Mouse (Mus musculus) G1E (cell line): ENCODE data around the gene Exd2.

Experiments used
- CTCF ChIP-seq: IDR thresholded peaks from 2 replicates; pipeline ENCODE4 v1.5.1; 2012; ENCODE audit warnings: low read depth, low read length, inconsistent platforms, mixed read lengths
- GATA1 ChIP-seq: IDR thresholded peaks from 2 replicates; pipeline ENCODE4 v1.6.1; 2012; ENCODE audit warnings: borderline replicate concordance, low read length, inconsistent platforms, mixed read lengths
- GATA2 ChIP-seq: IDR thresholded peaks from 2 replicates; pipeline ENCODE4 v1.6.1; 2012; ENCODE audit warnings: low read depth, low read length, inconsistent platforms, borderline replicate concordance
- POLR2AphosphoS5 ChIP-seq: IDR thresholded peaks from 2 replicates; pipeline ENCODE4 v1.6.1; 2012; ENCODE audit warnings: low read depth, low read length, inconsistent platforms; ENCODE audit not compliant: insufficient replicate concordance
- TAL1 ChIP-seq: conservative IDR thresholded peaks from 2 replicates; pipeline ENCODE4 v1.6.1; 2012; ENCODE audit warnings: low read depth, low read length, inconsistent platforms, mixed read lengths

DNA sequence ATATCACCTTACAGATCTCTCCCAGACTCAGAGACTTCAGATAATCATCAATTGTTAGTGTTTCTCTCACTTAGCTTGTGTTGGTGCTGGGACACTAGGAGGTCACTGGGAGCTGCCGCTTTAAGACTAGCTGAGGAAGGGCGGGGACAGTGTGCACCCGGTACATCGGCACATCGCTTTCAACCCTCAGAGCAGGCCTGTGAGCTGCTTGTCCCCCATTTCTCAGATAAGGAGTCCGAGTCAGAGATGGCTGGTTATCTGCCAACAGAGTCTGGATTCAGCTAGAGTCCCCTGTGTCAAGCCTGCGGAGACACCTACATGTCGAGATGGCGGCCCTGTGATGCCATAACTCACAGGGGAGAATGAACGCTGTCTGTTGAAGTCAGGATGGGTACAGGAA, 68.7 kb downstream of the Exd2 start:
- TF ChIP-seq CTCF (no peak), GATA1 (no peak), POLR2AphosphoS5 (no peak), TAL1 (no peak), GATA2 (no peak)
